Mouse (Mus musculus) ES-E14 (cell line): ENCODE results near the gene Gm973. TPM values are rescaled to one million over a fixed set of nuclear protein-coding genes. Genes with fewer than 3 reads are reported as not detected.
A peak's percentile ranks its signal among the peaks of the same experiment; 100 is the strongest.

Experiments used
- DNase-seq: peaks from one replicate; pipeline ENCODE4 v3.0.0-alpha.2; 2013; ENCODE audit warnings: low read depth, low spot score
- H3K27ac ChIP-seq: 2 replicates; pipeline ENCODE4 v1.5.1; 2012; ENCODE audit warnings: low read depth, mild to moderate bottlenecking, low read length, moderate library complexity, mixed read lengths; ENCODE audit not compliant: poor library complexity, insufficient read depth, severe bottlenecking
- H3K36me3 ChIP-seq: 2 replicates; pipeline ENCODE4 v1.6.1; 2012; ENCODE audit warnings: mild to moderate bottlenecking, low read length, moderate library complexity, mixed read lengths; ENCODE audit not compliant: control insufficient read depth, poor library complexity, insufficient read depth, severe bottlenecking
- H3K4me1 ChIP-seq, 2 experiments: fragments of 150-350 bp in 1 of 2; sonication (generic) in 1 of 2; 2 replicates each; pipeline ENCODE4 v1.6.1; 2012; ENCODE audit warnings: low read length in 2 of 2, mild to moderate bottlenecking in 1 of 2, mixed read lengths in 1 of 2; ENCODE audit not compliant: control insufficient read depth in 2 of 2, insufficient read depth in 2 of 2, poor library complexity in 1 of 2
- H3K4me3 ChIP-seq, 2 experiments: fragments of 150-350 bp in 1 of 2; sonication (generic) in 1 of 2; 2 replicates each; pipeline ENCODE4 v1.5.1; 2012; ENCODE audit warnings: low read length in 2 of 2, low read depth in 1 of 2, mild to moderate bottlenecking in 1 of 2, mixed read lengths in 1 of 2; ENCODE audit not compliant: insufficient read depth in 1 of 2, poor library complexity in 1 of 2, severe bottlenecking in 1 of 2
- H3K9ac ChIP-seq: 2 replicates; pipeline ENCODE4 v1.6.1; 2012; ENCODE audit warnings: low read depth, mild to moderate bottlenecking, low read length, mixed read lengths; ENCODE audit not compliant: poor library complexity, insufficient read depth, severe bottlenecking
- H3K9me3 ChIP-seq: fragments of 150-350 bp; sonication (generic); 2 replicates; pipeline ENCODE4 v1.6.1; 2012; ENCODE audit warnings: low read depth, mild to moderate bottlenecking, low read length; ENCODE audit not compliant: control insufficient read depth, insufficient read depth
- CHD2 ChIP-seq: IDR thresholded peaks from 2 replicates; pipeline ENCODE4 v1.6.1; 2014; ENCODE audit warnings: mild to moderate bottlenecking, low read depth, low read length, inconsistent platforms
- HCFC1 ChIP-seq: IDR thresholded peaks from 2 replicates; pipeline ENCODE4 v1.6.1; 2012; ENCODE audit warnings: low read length, inconsistent platforms, borderline replicate concordance; ENCODE audit not compliant: insufficient read depth
- MAFK ChIP-seq: IDR thresholded peaks from 2 replicates; pipeline ENCODE4 v1.6.1; 2014; ENCODE audit warnings: mild to moderate bottlenecking, low read depth, low read length, inconsistent platforms; ENCODE audit not compliant: insufficient read depth
- ZC3H11A ChIP-seq: IDR thresholded peaks from 2 replicates; pipeline ENCODE4 v1.6.1; 2012; ENCODE audit warnings: low read depth, mild to moderate bottlenecking, inconsistent platforms, low read length, borderline replicate concordance
- ZNF384 ChIP-seq: IDR thresholded peaks from 2 replicates; pipeline ENCODE4 v1.6.1; 2012; ENCODE audit warnings: low read depth, low read length, inconsistent platforms
- in situ Hi-C, 2 experiments: fragments of 600-800 bp; cut with MboI; formaldehyde crosslinking; loops; one replicate each; pipeline ENCODE4 v1.15.1; 2025; ENCODE audit warnings: low sequenced_read_pairs in 2 of 2, inconsistent platforms in 1 of 2; ENCODE audit not compliant: unreplicated experiment in 2 of 2
- total RNA-seq: library from RNA; depleted of rRNA; stranded (reverse); fragments of 300-350 nt; gene quantifications from 2 replicates; pipeline ENCODE4 v1.2.3, GENCODE M21; 2012

Gene Gm973
- total RNA-seq, 1 experiment, result 5.8 TPM

DNA sequence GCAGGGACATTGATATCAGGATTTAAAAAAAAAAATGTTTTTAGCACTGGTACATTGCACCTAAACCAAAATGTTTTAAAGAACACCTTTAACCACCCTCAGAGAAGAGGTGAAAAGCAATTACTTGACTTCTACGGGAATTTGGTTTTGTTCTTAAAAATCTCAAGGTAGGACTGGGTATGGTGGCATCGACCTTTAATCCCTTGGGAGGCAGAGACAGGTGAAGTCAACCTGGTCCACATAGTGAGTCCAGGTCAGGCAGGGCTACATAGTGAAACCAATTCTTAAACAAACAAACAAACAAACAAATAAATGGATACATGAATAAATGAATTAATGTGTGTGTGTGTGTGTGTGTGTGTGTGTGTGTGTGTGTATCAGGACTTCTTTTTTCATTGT, 11.8 kb upstream of the Gm973 start:
- H3K9me3 ChIP-seq, result no peaks in the 10 kb centered on the region
- no peak overlapping the region for H3K4me3 ChIP-seq
- peaks cover 0 to 4% of the 10 kb centered on the region in 2 experiments; a peak in 1 of 4 replicates for H3K4me1 ChIP-seq
- H3K36me3 ChIP-seq, result no peaks in the 10 kb centered on the region
- no peak overlapping the region for H3K9ac ChIP-seq
- DNase-seq, result no peak
- in situ Hi-C loops, result no loop called here
- TF ChIP-seq HCFC1, result no peak
- no peak for TF ChIP-seq CHD2
- no peak for TF ChIP-seq ZC3H11A
- TF ChIP-seq ZNF384, result no peak
- no peak for TF ChIP-seq MAFK
- no peak overlapping the region for H3K27ac ChIP-seq

GRCm38 (mm10) chr1:59508463-59509139, 7.5 kb upstream of the Gm973 start:
- Histone ChIP-seq H3K4me1 (peaks cover 0 to 4% of the 10 kb centered on the region in 2 experiments; a peak in 1 of 4 replicates), H3K9ac (peak overlapping the region; percentile 31; the same call in 1 of the 2 replicates), H3K9me3 (no peaks in the 10 kb centered on the region), H3K4me3 (no peak overlapping the region), H3K36me3 (no peaks in the 10 kb centered on the region), H3K27ac (no peak overlapping the region)
- in situ Hi-C loops, result no loop called here
- DNase-seq, result no peak
- TF ChIP-seq ZNF384 (no peak), CHD2 (no peak), HCFC1 (no peak), ZC3H11A (no peak), MAFK (no peak)

GRCm38 (mm10) chr1:59511566-59512270, 4.3 kb upstream of the Gm973 start:
- Histone ChIP-seq H3K36me3 (no peaks in the 10 kb centered on the region), H3K9ac (no peak overlapping the region), H3K27ac (no peak overlapping the region), H3K4me3 (peak overlapping the region in 1 of 2 experiments; percentile 7; a peak in 1 of 4 replicates), H3K9me3 (no peaks in the 10 kb centered on the region), H3K4me1 (peaks cover 0 to 8% of the 10 kb centered on the region in 2 experiments; a peak in 1 of 4 replicates)
- TF ChIP-seq HCFC1 (no peak), CHD2 (no peak), ZC3H11A (no peak), ZNF384 (no peak), MAFK (no peak)
- no peak for DNase-seq
- in situ Hi-C loops, result no loop called here

- Histone ChIP-seq H3K4me1 (peaks cover 0 to 26% of the 10 kb centered on the region in 2 experiments; a peak in 3 of 4 replicates), H3K4me3 (no peak overlapping the region), H3K9ac (no peak overlapping the region), H3K9me3 (no peaks in the 10 kb centered on the region), H3K27ac (no peak overlapping the region), H3K36me3 (no peaks in the 10 kb centered on the region)
- in situ Hi-C loops, result no loop called here
- DNase-seq, result no peak
- TF ChIP-seq MAFK, result no peak
- TF ChIP-seq ZC3H11A, result no peak
- no peak for TF ChIP-seq HCFC1
- TF ChIP-seq CHD2, result no peak
These were observed 4.3 kb downstream of the Gm973 start for GRCm38 (mm10) chr1:59520226-59520837.
